Mouse (Mus musculus): Measurements from ENCODE around the gene Taf11.

Gene Taf11

GRCm38 (mm10) chr17:27909622-27910500, at the start of gene Taf11:
Gene Taf11 (minus strand): TSS chr17:27909844.
- DNase-seq: peak; percentile 84

GRCm38 (mm10) chr17:27957649-27958048, 48.0 kb upstream of the Taf11 start:
- no peak for DNase-seq

DNA sequence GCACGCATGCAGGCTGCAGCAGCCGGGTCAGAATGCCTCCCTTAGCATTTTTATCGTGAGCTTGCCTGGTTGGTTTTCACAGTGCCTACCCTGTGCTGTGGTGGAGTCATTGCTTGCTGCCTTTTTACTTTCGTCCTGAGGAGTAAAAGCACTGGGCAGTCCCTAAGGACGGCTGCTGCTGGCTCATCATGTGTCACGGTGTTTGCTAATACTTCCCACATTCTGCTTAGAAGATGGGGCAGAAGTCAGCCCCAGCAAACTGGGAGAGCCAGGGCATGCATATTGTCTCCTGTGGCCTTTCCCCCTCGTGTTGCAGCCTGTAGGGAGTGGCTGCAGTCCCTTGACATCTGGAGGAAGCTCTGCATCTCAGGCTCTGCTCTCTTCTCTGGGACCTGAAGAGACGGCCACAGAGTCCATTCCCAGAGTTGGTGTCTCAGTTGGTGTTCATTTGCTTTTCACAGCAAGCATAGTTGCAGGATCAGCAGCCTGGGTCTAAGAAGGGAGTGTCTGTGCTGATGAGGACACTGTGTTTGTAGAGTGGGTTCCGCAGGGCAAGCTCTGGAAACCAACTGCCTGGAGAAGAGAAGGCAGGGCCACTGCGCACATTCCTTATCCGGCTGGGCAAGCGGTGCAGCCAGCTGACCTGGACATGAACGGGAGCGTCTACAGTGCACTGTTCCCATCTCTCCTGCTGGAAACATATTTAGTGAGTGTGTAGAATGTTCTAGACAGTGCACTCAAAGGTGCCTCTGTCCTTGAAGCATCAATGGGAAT, 45.2 kb upstream of the Taf11 start:
- DNase-seq: no peak

DNA sequence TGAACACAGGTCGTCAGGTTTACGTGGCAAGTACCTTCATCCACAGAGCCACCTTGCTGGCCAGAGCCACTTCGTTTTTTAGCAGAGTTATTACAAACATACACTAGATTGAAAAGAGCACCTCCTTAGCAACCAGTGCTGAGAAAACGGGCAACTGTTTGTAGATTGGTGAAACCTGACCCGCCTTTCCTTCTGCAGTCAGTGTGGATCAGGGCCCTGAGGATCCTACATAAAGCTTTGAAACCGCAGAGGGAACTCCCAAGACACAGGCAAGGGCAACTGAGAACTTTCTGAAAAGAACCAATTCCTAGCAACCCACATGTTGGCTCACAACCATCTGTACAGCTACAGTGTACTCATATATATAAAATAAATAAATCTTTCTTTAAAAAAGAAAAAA, 43.5 kb upstream of the Taf11 start:
- DNase-seq: no peak

- no peak for DNase-seq
Observed at GRCm38 (mm10) chr17:27947155-27947554, 37.5 kb upstream of the Taf11 start.

DNA sequence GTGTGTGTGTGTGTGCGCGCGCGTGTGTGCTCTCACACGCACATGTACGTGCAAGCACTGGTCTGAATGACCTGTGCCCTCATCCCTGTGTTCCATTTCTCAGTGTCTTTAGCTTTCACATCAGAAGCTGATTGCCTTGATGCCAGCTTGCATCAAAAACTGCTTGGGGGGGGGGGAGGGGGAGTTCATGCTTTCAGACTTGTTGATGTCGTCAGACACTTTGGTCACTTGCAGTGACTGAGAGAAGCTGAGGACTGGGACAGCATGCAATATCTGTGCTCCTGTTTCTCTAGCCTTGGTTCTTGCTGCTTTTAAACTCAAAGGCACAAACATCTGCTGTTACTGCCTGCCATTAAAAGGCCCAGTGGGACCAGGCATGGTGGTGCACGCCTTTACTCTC, 36.7 kb upstream of the Taf11 start:
- DNase-seq: no peak

GRCm38 (mm10) chr17:27945546-27946216, 36.0 kb upstream of the Taf11 start:
- DNase-seq: no peak

- DNase-seq: no peak
Observed at GRCm38 (mm10) chr17:27942131-27942530, 32.5 kb upstream of the Taf11 start.

- DNase-seq: no peak
Observed at GRCm38 (mm10) chr17:27941698-27942097, 32.1 kb upstream of the Taf11 start.

GRCm38 (mm10) chr17:27941178-27941577, 31.5 kb upstream of the Taf11 start:
- DNase-seq: no peak

GRCm38 (mm10) chr17:27940352-27940751, 30.7 kb upstream of the Taf11 start:
- DNase-seq: no peak

GRCm38 (mm10) chr17:27939028-27939427, 29.4 kb upstream of the Taf11 start:
- no peak for DNase-seq

- DNase-seq: no peak
Observed at GRCm38 (mm10) chr17:27938121-27938754, 28.6 kb upstream of the Taf11 start.

GRCm38 (mm10) chr17:27937054-27937615, 27.5 kb upstream of the Taf11 start:
- no peak for DNase-seq

- no peak for DNase-seq
Observed at GRCm38 (mm10) chr17:27935091-27935490, 25.4 kb upstream of the Taf11 start.

DNA sequence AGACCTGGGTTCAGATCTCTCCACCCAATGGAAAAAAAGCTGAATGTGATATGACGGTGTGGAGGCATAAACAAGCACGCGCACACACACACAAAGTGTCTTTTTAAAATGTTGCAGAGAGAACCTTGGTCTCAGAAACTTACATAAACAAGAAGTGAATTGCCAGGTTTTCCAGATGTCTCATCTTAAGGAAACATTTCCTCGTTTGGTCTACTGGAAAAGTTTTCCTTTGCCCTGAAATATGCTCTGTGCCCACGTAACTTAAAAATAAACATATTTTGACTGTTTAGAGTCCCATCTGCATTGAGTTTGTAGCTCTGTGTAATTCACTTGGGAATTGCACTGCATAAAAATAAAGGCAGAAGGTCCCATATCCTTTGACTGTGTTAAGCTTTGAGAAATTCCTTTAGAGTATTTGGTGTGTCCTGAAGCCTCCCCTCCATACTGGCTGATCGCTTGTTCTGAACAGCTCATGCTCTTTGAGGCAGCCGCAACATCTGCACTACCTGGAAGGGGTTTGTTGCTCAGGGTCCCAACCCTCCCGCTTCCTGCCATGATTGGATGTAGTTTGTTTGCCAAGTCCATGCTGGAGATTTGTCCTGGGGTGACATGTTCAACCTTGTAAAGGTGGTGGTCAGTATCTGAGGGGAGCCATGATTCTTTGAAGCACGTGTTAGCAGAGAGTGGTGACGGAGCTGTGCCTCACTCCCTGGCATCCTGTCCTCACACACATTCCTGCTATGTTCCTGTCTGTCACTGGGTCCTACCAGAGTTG, 24.7 kb upstream of the Taf11 start:
- no peak for DNase-seq

- DNase-seq: no peak
Observed at GRCm38 (mm10) chr17:27931826-27932225, 22.2 kb upstream of the Taf11 start.

- no peak for DNase-seq
Observed at GRCm38 (mm10) chr17:27930291-27930690, 20.6 kb upstream of the Taf11 start.

- no peak for DNase-seq
Observed at GRCm38 (mm10) chr17:27925504-27925903, 15.9 kb upstream of the Taf11 start.

DNA sequence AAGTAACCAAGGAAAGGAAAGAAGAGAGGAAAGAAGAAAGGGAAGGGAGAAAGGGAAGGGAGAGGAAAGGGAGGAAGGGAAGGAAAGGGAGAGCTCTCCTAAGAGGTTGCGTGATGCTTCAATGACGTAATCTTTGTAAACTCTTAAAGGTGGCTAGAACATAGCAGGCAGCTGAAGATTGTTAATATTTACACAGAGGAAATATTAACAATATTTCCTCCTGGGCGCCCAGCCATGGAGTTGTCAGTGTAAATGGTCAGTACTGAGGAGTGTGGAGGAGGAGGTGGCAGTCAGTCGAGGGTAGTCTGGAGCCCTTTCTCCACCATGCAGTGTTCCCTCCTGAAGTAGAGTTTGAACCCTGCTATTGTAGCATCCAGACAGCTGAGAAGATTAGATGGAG, 15.4 kb upstream of the Taf11 start:
- no peak for DNase-seq

- no peak for DNase-seq
Observed at GRCm38 (mm10) chr17:27922174-27922712, 12.6 kb upstream of the Taf11 start.

DNA sequence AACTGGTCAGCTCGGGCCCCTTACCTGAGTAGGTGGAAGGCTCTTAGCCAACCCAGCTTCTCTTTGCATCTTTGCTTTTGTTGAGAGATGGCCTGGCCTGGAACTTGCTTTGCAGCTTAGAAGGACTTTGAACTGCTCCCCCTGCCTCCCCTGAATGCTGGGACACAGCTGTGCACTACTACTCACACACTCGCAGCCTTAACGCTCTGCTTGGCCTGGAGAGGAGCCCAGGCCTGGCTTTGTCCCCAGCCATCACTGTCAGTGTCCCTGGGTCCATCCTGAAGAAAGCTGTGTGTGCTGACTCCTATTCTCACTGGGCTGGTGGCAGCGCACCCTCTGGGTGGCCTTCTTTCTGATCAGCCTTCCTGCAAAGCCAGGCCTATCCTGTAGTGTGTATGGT, 11.0 kb upstream of the Taf11 start:
- DNase-seq: no peak
